Mouse (Mus musculus) lung, postnatal 25 days (tissue): ENCODE measurements around the gene Gm36079.
"Not testable (repeated sequence)": the region's sequence is repeated elsewhere in the genome, so short reads cannot be mapped to it uniquely, and the experiment has no call there.

Source experiments
- DNase-seq: peaks from one replicate; pipeline ENCODE4 v3.0.0; 2022; ENCODE audit warnings: low spot score

The Gm36079 gene

DNA sequence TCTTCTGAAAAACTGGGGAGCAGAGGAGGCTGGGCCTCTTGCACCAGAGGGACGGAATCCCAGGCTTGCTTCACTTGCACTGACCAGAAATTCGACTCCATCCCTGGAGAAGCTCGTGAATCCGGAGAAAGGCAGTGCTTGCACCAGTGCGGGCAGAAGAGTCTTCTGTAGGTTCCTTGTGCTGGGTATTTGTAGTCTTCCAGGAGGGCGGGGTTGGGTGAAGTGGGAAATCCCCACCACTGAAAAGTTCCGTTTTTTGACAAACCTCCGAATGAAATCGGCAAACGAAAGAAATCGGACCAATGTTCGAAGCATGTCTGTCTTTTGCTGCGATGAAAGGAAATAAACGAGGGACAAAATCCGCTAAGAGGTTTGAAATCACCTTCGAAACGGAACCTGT is at the start of gene Gm36079:
Gene Gm36079 (minus strand): TSS at position 101 of the 400 bp plus-strand sequence.
- DNase-seq = not testable (repeated sequence)

- not testable (repeated sequence) for DNase-seq
These were observed 44.1 kb upstream of the Gm36079 start for GRCm38 (mm10) chr13:120070878-120071277.

- not testable (repeated sequence) for DNase-seq
These were observed 43.3 kb upstream of the Gm36079 start for GRCm38 (mm10) chr13:120070012-120070598.

GRCm38 (mm10) chr13:120063439-120064089 is 36.8 kb upstream of the Gm36079 start:
- DNase-seq = not testable (repeated sequence)

GRCm38 (mm10) chr13:120062903-120063302 is 36.1 kb upstream of the Gm36079 start:
- DNase-seq = not testable (repeated sequence)

DNA sequence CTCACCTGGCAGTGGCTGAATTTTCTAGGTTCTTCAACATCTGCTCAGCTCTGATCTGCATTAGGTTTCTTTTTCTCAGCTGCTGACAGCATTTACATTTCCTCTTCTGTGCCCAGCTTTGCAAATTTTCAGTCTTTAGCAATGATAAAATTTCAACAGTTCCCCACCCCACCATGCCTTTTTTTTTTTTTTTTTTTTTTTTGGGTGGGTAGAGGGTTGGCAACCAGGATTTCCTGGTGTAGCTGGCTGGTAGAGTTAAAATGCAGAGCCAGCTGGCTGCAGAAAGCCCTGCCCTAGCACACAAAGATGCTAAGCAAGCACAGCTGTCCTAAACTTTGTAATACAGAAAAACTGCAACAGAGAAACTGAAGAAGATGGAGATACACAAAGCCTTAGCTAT is 25.3 kb upstream of the Gm36079 start, which contains the start of gene Gm21188:
Gene Gm21188 (minus strand): TSS at position 110 of the 400 bp plus-strand sequence.
- not testable (repeated sequence) for DNase-seq

GRCm38 (mm10) chr13:120048608-120049007 is 21.8 kb upstream of the Gm36079 start:
- not testable (repeated sequence) for DNase-seq

DNA sequence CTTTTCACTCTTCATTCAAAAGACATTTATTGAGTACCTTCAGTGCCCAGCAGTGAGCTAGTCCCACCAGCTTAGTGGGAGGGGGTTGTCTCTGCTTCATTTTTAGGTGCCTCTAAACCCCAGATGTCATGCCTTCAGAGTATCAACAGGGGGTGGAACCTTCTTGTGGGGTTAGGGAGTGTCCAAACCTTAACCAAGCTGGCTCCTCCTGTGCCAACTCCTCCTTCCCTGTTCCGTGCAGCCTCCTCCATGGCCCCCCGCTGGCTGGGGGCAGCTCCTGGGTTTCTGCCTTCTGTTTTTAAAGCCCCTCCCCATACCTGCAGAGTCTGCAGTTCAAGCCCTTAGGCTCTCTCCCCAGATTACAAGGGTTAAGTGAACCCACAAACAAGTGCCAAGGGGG is 21.4 kb upstream of the Gm36079 start:
- not testable (repeated sequence) for DNase-seq

GRCm38 (mm10) chr13:120046422-120047209 is 19.8 kb upstream of the Gm36079 start:
- DNase-seq = not testable (repeated sequence)

DNA sequence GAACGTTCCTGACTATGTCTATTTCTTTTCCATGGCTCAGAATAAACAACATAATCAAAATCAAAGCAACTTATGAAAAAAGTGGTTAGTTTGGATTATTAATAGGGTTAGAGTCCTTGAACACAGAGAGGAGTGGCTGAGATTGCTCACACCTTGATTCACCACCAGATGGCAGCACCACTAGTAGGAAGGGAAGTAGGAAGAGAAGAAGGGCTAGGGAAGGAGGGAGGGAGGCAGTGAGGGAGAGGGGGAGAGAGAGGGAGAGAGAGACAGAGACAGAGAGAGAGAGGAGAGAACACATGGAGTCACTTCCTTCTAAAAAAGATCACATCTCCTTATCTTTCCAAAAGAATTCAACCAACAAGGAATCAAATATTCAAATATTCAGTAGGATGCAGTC is 14.3 kb upstream of the Gm36079 start:
- DNase-seq = not testable (repeated sequence)

- not testable (repeated sequence) for DNase-seq
These were observed 11.1 kb upstream of the Gm36079 start for GRCm38 (mm10) chr13:120037881-120038280.

- DNase-seq = peak; percentile 21
These were observed 9.8 kb upstream of the Gm36079 start for GRCm38 (mm10) chr13:120036577-120037115.

DNA sequence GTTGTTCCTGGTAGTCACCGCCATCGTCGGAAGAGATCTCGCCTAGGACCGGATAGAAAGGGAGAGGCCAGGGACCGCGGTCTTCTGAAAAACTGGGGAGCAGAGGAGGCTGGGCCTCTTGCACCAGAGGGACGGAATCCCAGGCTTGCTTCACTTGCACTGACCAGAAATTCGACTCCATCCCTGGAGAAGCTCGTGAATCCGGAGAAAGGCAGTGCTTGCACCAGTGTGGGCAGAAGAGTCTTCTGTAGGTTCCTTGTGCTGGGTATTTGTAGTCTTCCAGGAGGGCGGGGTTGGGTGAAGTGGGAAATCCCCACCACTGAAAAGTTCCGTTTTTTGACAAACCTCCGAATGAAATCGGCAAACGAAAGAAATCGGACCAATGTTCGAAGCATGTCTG is 8.3 kb upstream of the Gm36079 start:
- DNase-seq = not testable (repeated sequence)

DNA sequence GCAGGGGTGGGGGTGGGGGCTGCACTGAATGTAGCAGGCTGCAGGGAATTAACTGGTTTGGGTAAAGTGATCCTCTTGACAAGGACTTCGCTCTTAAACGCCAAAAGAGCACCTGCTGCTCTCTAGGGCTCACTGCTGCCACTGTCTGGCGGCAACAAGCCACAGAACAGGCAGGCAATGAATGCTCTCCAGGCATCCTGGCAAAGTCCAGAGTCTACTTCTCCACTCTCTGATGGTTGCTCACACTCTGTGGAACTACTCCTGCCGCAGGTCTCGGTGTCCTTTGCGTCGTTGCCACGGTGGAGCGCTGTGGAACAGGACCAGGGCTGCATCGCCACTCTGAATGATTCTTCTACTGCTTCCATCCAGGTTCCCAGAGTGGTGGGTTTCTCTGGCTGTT is 7.8 kb upstream of the Gm36079 start:
- not testable (repeated sequence) for DNase-seq

- DNase-seq = peak; percentile 33
These were observed 6.8 kb upstream of the Gm36079 start for GRCm38 (mm10) chr13:120033516-120034190.

DNA sequence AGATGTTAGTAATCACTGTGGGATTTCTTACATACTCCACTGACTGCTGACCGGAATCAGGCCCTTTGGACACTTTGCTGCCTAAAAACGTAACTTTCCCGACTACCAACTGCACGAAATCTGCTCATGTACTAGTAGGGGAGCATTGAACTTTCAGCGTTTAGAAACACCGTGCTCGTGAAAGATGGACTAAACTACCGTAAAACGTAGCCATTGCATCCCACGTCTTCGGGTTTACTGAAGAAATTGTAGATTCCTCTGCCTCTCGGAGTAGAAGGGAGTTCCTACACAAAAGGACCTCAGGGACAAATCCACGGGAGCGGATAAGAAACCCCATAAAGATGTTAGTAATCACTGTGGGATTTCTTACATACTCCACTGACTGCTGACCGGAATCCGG is 4.9 kb upstream of the Gm36079 start:
- DNase-seq = peak; percentile 20

- not testable (repeated sequence) for DNase-seq
These were observed 557 bp upstream of the Gm36079 start for GRCm38 (mm10) chr13:120027368-120027767.

- not testable (repeated sequence) for DNase-seq
These were observed 438 bp downstream of the Gm36079 start for GRCm38 (mm10) chr13:120026373-120026772.

- not testable (repeated sequence) for DNase-seq
These were observed 1.2 kb downstream of the Gm36079 start for GRCm38 (mm10) chr13:120025576-120025975.

DNA sequence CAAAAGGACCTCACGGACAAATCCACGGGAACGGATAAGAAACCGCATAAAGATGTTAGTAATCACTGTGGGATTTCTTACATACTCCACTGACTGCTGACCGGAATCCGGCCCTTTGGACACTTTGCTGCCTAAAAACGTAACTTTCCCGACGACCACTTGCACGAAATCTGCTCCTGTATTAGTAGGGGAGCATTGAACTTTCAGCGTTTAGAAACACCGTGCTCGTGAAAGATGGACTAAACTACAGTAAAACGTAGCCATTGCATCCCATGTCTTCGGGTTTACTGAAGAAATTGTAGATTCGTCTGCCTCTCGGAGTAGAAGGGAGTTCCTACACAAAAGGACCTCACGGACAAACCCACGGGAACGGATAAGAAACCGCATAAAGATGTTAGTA is 1.8 kb downstream of the Gm36079 start:
- not testable (repeated sequence) for DNase-seq

DNA sequence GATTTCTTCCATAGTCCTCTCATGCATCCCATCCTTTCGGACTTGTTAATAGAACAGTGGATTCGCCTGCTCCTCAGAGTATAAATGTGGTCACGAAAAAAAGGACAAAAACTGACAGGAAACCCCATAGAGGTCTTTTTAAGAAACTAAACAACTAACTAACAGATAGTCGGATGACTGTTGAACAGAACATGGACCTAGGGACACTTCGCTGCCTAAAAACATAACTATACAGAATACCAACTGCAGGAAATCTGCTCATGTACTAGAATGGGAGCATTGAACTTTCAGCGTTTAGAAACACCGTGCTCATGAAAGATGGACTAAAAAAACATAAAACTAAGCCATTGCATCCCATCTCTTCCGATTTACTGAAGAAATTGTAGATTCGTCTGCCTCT is 2.2 kb downstream of the Gm36079 start:
- not testable (repeated sequence) for DNase-seq

DNA sequence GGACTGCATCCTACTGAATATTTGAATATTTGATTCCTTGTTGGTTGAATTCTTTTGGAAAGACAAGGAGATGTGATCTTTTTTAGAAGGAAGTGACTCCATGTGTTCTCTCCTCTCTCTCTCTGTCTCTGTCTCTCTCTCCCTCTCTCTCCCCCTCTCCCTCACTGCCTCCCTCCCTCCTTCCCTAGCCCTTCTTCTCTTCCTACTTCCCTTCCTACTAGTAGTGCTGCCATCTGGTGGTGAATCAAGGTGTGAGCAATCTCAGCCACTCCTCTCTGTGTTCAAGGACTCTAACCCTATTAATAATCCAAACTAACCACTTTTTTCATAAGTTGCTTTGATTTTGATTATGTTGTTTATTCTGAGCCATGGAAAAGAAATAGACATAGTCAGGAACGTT is 5.3 kb downstream of the Gm36079 start:
- not testable (repeated sequence) for DNase-seq
